Mouse (Mus musculus) inflammation-experienced regulatory T-cells (primary cell): ENCODE results near the gene Gm20715. TPM values are rescaled to one million over a fixed set of nuclear protein-coding genes. Genes with fewer than 3 reads are reported as not detected.

ENCODE experiments used
- polyA plus RNA-seq, 2 experiments: library from polyadenylated mRNA; unstranded; fragments of 100-300 nt; shearing (Covaris generic); gene quantifications; one replicate each; pipeline ENCODE4 v1.2.1; 2017

The Gm20715 gene
- not detected for polyA plus RNA-seq

DNA sequence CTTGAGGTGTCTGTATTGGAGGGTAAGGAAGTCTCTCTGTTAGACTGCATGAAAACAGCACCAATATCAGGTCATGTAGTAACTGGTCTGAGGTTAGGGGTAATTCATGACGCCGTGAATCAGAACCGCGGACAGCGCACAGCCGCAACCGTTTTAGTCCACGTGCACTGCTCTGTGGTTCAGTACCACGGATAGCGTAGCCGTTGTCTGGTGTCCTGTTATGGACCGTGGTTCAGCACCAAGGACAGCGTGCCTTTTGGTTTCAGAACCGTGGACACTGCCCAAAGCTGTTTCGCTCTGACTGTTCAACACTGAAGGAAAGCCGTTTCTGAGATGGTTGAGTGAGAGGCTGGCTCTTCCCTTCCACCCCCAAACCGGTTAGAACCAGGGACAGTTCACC lies at the start of gene Gm20715:
Gene Gm20715, plus strand, starts transcription at position 235 of the 400 bp plus-strand sequence.

DNA sequence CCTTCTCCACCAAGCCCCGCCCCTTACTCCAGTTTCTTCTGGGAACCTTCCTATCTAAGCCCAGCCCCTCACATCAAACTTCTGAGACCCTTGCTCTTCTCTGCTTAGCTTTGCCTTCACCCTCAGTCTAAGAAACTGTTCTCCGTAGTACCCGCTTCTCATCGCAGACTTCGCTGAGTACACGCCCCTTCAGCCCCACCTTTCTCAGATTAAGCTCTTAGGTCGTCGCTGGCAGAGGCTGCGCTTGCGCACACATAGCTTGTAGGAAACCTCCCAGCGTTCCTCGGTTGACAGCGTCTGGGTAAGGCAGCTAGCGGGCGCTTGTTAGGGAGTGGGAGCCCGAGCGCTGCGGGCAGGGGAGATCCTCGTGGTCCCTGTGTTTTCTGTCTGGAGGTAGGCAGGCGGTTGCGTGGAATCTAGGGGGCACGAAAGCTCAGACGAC lies 47.0 kb upstream of the Gm20715 start, which contains the start of gene Zfp78:
Gene Zfp78, plus strand, starts transcription at position 234 of the 442 bp plus-strand sequence.

DNA sequence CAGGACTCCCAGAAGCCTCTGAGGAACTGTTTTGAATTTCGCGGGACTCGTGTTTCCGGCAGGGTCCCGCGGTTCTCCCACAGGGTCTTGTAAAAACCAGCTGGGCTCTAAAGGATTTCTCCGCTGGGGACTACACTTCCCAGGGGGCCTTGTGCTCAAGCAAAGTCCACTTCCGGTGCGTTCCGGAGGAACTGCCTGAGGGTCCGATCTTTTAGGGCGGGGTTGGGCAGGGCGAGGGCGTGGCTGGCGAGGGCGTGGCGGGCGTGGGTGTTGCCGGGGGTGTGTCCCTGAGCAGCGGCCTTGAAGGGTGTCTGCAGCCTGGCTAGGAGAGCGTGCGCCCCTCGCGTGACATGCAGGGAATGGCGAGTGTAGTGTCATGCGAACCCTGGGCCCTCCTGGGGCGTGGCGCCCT lies 27.0 kb upstream of the Gm20715 start, which contains the start of gene Zfp28:
Gene Zfp28, plus strand, starts transcription at position 252 of the 412 bp plus-strand sequence.

DNA sequence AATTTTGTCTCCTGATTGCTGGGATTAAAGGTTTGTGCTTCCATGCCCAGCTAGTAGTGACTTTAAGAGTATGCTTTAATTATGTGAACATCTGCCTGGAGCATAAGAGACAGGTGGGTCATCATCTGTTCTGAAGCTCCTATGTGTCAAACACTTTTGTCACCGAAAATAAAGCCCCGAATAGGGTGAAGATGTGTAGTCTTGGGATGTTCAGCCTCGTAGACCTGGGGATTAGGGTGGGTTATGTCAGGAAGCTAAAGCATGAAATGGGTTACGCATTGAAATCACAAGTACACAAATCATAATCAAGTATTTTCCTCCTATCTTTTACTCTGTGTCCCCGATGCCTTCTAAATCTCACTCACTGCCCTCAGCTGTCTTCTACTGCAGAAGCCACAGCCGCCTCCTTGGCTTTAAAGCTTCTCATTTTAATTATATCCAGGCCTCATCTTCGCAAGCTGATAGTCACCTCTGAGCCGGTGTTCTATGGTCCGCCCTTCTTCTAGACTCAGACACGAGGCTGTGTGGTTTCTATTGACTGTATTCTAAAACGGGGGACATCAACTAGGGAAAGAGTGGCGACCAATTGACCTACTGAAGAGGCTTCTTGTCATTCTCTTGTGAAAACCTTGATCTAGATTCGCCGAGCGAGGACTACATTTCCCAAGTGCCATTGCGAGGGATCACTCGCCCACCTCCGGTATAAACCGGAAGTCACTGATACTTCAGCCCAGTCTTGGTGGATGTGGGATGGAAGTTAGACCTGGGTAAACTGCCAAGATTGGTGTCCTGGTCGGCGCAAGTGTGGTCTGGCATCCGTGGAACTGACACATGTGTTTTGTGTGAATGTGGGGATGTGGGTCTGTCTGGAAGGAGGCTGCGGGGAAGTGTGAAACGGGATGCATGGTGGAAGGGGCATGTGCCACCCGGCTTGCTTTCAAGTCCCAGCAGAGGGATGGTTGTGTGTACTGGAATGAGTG lies 11.8 kb upstream of the Gm20715 start, which contains the start of gene Smim17:
Gene Smim17, plus strand, starts transcription at position 720 of the 980 bp plus-strand sequence.

GRCm38 (mm10) chr7:6438388-6438787 lies 28.3 kb downstream of the Gm20715 start, which contains the start of gene Olfr1344:
Gene Olfr1344, plus strand, starts transcription at chr7:6438688.

DNA sequence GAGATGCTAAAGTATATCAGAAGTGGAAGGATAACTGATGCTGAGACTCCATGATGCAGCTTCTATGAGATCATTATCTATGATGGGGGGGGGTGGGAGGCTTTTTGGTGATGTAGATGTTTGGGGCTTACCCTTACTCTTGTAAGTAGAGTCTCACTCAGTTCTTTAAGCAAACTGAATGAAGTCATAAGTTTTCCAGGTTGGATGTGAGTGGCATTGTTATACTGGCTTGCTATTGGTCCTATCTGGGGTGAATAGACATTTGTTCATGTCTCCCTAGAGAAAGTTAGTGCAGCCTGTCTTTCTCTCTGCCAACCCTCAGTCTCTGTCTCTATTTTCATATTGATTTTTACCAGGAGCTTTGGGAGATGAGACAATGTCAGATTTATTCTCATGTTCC lies 45.8 kb downstream of the Gm20715 start, which contains the start of gene Olfr1336:
Gene Olfr1336, plus strand, starts transcription at position 301 of the 400 bp plus-strand sequence.

DNA sequence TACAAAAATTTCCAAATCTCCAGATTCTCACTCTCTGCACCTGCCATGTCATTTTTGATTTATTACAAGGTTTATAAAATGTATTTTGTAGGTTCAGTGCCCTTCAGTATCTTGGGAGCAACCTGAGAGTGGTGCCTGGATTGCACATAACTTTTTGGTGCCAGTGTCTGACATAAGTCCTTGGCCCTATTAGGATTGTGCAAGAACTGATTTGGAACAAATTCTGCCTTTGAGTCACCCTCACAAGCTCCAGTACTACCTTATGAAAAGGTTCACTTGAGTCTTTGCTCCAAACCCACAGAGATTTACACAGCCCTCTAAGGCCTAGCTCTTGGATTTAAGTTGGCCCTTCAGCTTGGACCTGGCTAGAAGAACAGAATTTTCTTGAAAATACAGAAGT lies 56.9 kb downstream of the Gm20715 start, which contains the start of gene Olfr1346:
Gene Olfr1346, plus strand, starts transcription at position 151 of the 400 bp plus-strand sequence.

GRCm38 (mm10) chr7:6486841-6487240 lies 76.8 kb downstream of the Gm20715 start, which contains the start of gene Olfr5:
Gene Olfr5, minus strand, starts transcription at chr7:6486941.

Other genes starting within 250 kb of the Gm20715 start
- 10 to 100 TPM; 33.6 to 45.1 TPM for gene Zfp444, start 238.1 kb upstream of the Gm20715 start, polyA plus RNA-seq
- not detected for gene Galp, start 213.2 kb upstream of the Gm20715 start, polyA plus RNA-seq
- gene Zscan5b, start 188.0 kb upstream of the Gm20715 start, polyA plus RNA-seq: 1 to 10 TPM in 1 of 2 experiments, not detected in 1; 4.8 TPM
- gene Epp13, start 157.6 kb upstream of the Gm20715 start, polyA plus RNA-seq: not detected
- 1 to 10 TPM; 5.1 to 5.5 TPM for gene Zfp667, start 123.7 kb upstream of the Gm20715 start, polyA plus RNA-seq
- 1 to 10 TPM; 1.4 to 1.9 TPM for gene Zfp583, start 79.0 kb upstream of the Gm20715 start, polyA plus RNA-seq
- 1 to 10 TPM in 1 of 2 experiments, under 1 TPM in 1; 0.20 to 5.5 TPM for gene Gm3854, start 66.5 kb upstream of the Gm20715 start, polyA plus RNA-seq
- 1 to 10 TPM; 4.2 to 7.7 TPM for gene Zfp78, start 47.0 kb upstream of the Gm20715 start, polyA plus RNA-seq
- 10 to 100 TPM; 10.9 to 13.5 TPM for gene Zfp28, start 27.0 kb upstream of the Gm20715 start, polyA plus RNA-seq
- under 1 TPM in 1 of 2 experiments, not detected in 1; 0.67 TPM for gene Smim17, start 11.6 kb upstream of the Gm20715 start, polyA plus RNA-seq
- gene Olfr1344, start 28.4 kb downstream of the Gm20715 start, polyA plus RNA-seq: under 1 TPM in 1 of 2 experiments, not detected in 1; 0.14 TPM
- under 1 TPM; 0.07 to 0.11 TPM for gene Olfr1336, start 45.9 kb downstream of the Gm20715 start, polyA plus RNA-seq
- gene Olfr1346, start 56.8 kb downstream of the Gm20715 start, polyA plus RNA-seq: 1 to 10 TPM in 1 of 2 experiments, under 1 TPM in 1; 0.14 to 1.1 TPM
- gene Olfr5, start 76.7 kb downstream of the Gm20715 start, polyA plus RNA-seq: not detected
- gene Olfr1347, start 89.5 kb downstream of the Gm20715 start, polyA plus RNA-seq: under 1 TPM in 1 of 2 experiments, not detected in 1; 0.17 TPM
- gene Olfr1348, start 98.5 kb downstream of the Gm20715 start, polyA plus RNA-seq: under 1 TPM in 1 of 2 experiments, not detected in 1; 0.12 TPM
- gene Olfr1349, start 112.7 kb downstream of the Gm20715 start, polyA plus RNA-seq: under 1 TPM; 0.11 to 0.59 TPM
- gene Olfr1350, start 154.6 kb downstream of the Gm20715 start, polyA plus RNA-seq: 1 to 10 TPM in 1 of 2 experiments, under 1 TPM in 1; 0.10 to 1.2 TPM